Mouse (Mus musculus): ENCODE measurements at regions not wholly inside any gene's neighbourhood (a gene's known extent, or its start where the extent isn't known, plus 50 kb on each side); places are given as distances from the start of the nearest gene placed in this dataset.

DNA sequence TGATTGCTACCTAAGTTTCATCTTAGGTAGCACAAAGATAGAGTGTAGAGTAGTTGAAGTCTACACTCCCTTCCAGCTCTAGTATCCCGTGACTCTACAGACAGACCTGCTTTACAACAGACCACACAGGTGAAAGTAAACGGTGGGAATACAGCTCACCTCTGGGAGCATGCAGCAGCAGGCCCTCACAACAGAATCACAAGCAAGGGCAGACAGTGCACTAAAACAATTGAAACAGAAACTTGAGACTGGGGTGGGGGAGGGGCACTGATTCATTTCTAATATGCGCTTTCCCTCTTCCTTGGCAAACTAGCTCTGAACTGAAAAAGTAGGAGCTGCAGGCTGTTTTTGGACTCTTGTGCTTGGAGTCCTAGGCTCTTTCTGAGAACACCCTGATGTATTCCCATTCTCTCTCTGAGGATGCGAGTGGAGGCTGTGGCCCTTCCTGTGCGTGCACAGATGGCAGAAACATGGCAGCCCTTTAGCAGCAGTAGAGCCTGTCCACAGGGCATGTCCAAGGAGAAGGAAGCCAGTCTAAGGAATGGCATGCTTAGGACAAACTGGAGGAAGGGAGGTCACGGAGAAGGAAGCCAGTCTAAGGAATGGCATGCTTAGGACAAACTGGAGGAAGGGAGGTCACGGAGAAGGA lies 152.5 kb upstream of the Unc93a2 start:
- Histone ChIP-seq H3K9me3 (ENCODE audit: low read length) (no peaks in the 10 kb centered on the region; the same call in 1 of the 2 replicates), H3K4me2 (ENCODE audit: low read depth, low read length) (no peak overlapping the region), H3K36me3 (replicated peaks; ENCODE audit: insufficient read depth, low read length) (no peaks in the 10 kb centered on the region), H3K27me3 (ENCODE audit: insufficient read depth, low read length) (no peaks in the 10 kb centered on the region), H3K9ac (replicated peaks) (no peak overlapping the region), H3K4me1 (ENCODE audit: insufficient read depth) (no peaks in the 10 kb centered on the region), H3K4me3 (ENCODE audit: low read depth, low read length) (no peak overlapping the region), H3K27ac (ENCODE audit: low read depth) (no peak overlapping the region)
- ATAC-seq (no peak), DNase-seq (no peak)
- TF ChIP-seq EP300 (IDR thresholded peaks at IDR 0.05; ENCODE audit: low read depth) (no peak), CTCF (IDR thresholded peaks at IDR 0.05; ENCODE audit: low read depth) (no peak)
- WGBS (ENCODE audit: insufficient replicate concordance) = 72% methylated on average over 7 of the region's 7 CpGs

DNA sequence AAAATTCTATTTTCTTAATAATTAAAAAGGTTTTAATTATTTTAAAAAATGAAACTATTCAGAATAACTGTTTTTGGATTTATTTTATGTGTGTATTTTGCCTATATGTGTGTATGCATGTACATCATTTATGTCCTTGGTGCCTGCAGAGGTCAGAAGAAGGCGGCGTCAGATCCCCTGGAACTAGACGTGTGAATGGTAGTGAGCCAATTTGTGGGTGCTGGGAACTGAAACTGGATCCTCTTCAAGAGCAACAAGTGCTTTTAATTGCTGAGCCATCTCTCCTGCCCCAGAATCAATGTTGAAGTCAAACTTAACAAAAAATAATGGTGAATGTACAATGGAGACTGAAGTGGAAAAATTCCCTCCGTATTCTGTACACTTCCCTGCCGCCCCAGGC lies 151.9 kb upstream of the Unc93a2 start:
- WGBS (ENCODE audit: insufficient replicate concordance) = 86% methylated on average over 5 of the region's 5 CpGs

GRCm38 (mm10) chr17:7534386-7535059 lies 149.3 kb upstream of the Unc93a2 start:
- H3K4me3 ChIP-seq (ENCODE audit: low read depth, low read length) = no peak overlapping the region
- TF ChIP-seq EP300 (IDR thresholded peaks at IDR 0.05; ENCODE audit: low read depth) (no peak), CTCF (IDR thresholded peaks at IDR 0.05; ENCODE audit: low read depth) (no peak)
- no peaks in the 10 kb centered on the region for H3K4me1 ChIP-seq (ENCODE audit: insufficient read depth)
- H3K27me3 ChIP-seq (ENCODE audit: insufficient read depth, low read length) = no peaks in the 10 kb centered on the region
- ATAC-seq (no peak), DNase-seq (no peak)
- H3K36me3 ChIP-seq (replicated peaks; ENCODE audit: insufficient read depth, low read length) = no peaks in the 10 kb centered on the region
- no peaks in the 10 kb centered on the region; the same call in 1 of the 2 replicates for H3K9me3 ChIP-seq (ENCODE audit: low read length)
- WGBS (ENCODE audit: insufficient replicate concordance) = 69% methylated on average over 6 of the region's 6 CpGs
- H3K9ac ChIP-seq (replicated peaks) = no peak overlapping the region
- no peak overlapping the region for H3K27ac ChIP-seq (ENCODE audit: low read depth)
- H3K4me2 ChIP-seq (ENCODE audit: low read depth, low read length) = no peak overlapping the region

More for the DNA sequence above, 151.9 kb upstream of the Unc93a2 start:
- Histone ChIP-seq H3K27me3 (ENCODE audit: insufficient read depth, low read length) (no peaks in the 10 kb centered on the region), H3K27ac (ENCODE audit: low read depth) (no peak overlapping the region), H3K9me3 (ENCODE audit: low read length) (no peaks in the 10 kb centered on the region; the same call in 1 of the 2 replicates), H3K4me2 (ENCODE audit: low read depth, low read length) (no peak overlapping the region), H3K9ac (replicated peaks) (no peak overlapping the region), H3K4me1 (ENCODE audit: insufficient read depth) (no peaks in the 10 kb centered on the region), H3K36me3 (replicated peaks; ENCODE audit: insufficient read depth, low read length) (no peaks in the 10 kb centered on the region), H3K4me3 (ENCODE audit: low read depth, low read length) (no peak overlapping the region)
- DNase-seq (no peak), ATAC-seq (no peak)
- no peak for TF ChIP-seq CTCF (IDR thresholded peaks at IDR 0.05; ENCODE audit: low read depth)
- TF ChIP-seq EP300 (IDR thresholded peaks at IDR 0.05; ENCODE audit: low read depth) = no peak

DNA sequence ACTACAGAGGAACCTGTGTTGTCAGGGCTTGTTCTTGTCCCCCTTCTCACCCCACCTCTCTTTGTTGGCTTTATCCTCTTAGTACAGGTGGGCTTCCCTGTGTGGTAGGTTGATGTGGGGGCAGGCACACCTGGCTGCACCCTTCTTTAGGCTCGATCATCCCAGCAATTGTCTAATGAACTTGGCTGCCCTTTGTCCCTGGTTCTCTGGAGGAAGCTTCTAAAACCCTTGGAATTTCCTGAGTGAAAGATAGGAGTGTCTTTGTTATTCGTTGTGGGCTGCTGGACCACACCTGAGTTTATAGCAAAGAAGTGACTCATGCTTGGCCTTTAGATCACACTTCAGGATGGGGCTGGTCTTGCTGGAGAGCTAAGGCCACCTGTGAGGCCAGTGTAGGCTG lies 148.3 kb upstream of the Unc93a2 start:
- DNase-seq (no peak), ATAC-seq (no peak)
- TF ChIP-seq CTCF (IDR thresholded peaks at IDR 0.05; ENCODE audit: low read depth) = no peak
- no peak for TF ChIP-seq EP300 (IDR thresholded peaks at IDR 0.05; ENCODE audit: low read depth)
- Histone ChIP-seq H3K36me3 (replicated peaks; ENCODE audit: insufficient read depth, low read length) (no peaks in the 10 kb centered on the region), H3K9ac (replicated peaks) (no peak overlapping the region), H3K27me3 (ENCODE audit: insufficient read depth, low read length) (no peaks in the 10 kb centered on the region), H3K4me3 (ENCODE audit: low read depth, low read length) (no peak overlapping the region), H3K9me3 (ENCODE audit: low read length) (no peaks in the 10 kb centered on the region; the same call in 1 of the 2 replicates), H3K27ac (ENCODE audit: low read depth) (no peak overlapping the region), H3K4me2 (ENCODE audit: low read depth, low read length) (no peak overlapping the region), H3K4me1 (ENCODE audit: insufficient read depth) (no peaks in the 10 kb centered on the region)
- 48% methylated on average over 2 of the region's 2 CpGs for WGBS (ENCODE audit: insufficient replicate concordance)

DNA sequence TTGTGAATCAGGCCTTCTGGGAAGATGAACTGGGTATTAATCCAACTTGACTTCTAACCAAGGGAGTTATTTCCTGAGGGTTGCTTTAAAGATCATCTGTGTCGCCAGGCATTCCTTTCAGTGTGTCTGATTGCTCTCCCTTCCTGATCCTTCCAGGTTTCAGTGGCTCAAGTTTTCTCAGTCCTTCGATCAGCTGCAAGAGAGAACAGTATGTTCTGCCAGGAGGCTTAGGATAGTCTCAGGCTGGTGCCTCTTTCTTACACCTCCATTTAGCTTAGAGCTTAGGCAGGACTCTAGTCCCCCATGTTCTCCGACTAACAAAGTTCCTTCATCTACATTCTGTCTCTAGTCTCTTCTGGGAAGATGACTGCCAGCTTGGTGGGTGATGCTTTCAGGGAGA lies 147.4 kb upstream of the Unc93a2 start:
- Histone ChIP-seq H3K36me3 (replicated peaks; ENCODE audit: insufficient read depth, low read length) (no peaks in the 10 kb centered on the region), H3K4me1 (ENCODE audit: insufficient read depth) (no peaks in the 10 kb centered on the region), H3K4me3 (ENCODE audit: low read depth, low read length) (no peak overlapping the region), H3K9me3 (ENCODE audit: low read length) (no peaks in the 10 kb centered on the region; the same call in 1 of the 2 replicates), H3K27me3 (ENCODE audit: insufficient read depth, low read length) (no peaks in the 10 kb centered on the region), H3K27ac (ENCODE audit: low read depth) (no peak overlapping the region), H3K4me2 (ENCODE audit: low read depth, low read length) (no peak overlapping the region), H3K9ac (replicated peaks) (no peak overlapping the region)
- ATAC-seq = no peak
- no peak for DNase-seq
- no peak for TF ChIP-seq EP300 (IDR thresholded peaks at IDR 0.05; ENCODE audit: low read depth)
- TF ChIP-seq CTCF (IDR thresholded peaks at IDR 0.05; ENCODE audit: low read depth) = no peak
- 68% methylated on average over 3 of the region's 3 CpGs for WGBS (ENCODE audit: insufficient replicate concordance)

- no peaks in the 10 kb centered on the region for H3K9me3 ChIP-seq (ENCODE audit: low read length)
- 62% methylated on average over 5 of the region's 5 CpGs for WGBS (ENCODE audit: insufficient replicate concordance)
- no peak overlapping the region for H3K4me3 ChIP-seq (ENCODE audit: low read depth, low read length)
- no peak for ATAC-seq
- no peak for DNase-seq
- H3K27ac ChIP-seq (ENCODE audit: low read depth) = no peak overlapping the region
- H3K4me1 ChIP-seq (ENCODE audit: insufficient read depth) = no peaks in the 10 kb centered on the region
- no peak overlapping the region for H3K4me2 ChIP-seq (ENCODE audit: low read depth, low read length)
- H3K36me3 ChIP-seq (replicated peaks; ENCODE audit: insufficient read depth, low read length) = no peaks in the 10 kb centered on the region
- H3K27me3 ChIP-seq (ENCODE audit: insufficient read depth, low read length) = no peaks in the 10 kb centered on the region
- H3K9ac ChIP-seq (replicated peaks) = no peak overlapping the region
- TF ChIP-seq CTCF (IDR thresholded peaks at IDR 0.05; ENCODE audit: low read depth) = no peak
- no peak for TF ChIP-seq EP300 (IDR thresholded peaks at IDR 0.05; ENCODE audit: low read depth)
Observed at GRCm38 (mm10) chr17:7529304-7529703, 144.0 kb upstream of the Unc93a2 start.

Measured in liver, postnatal 0 days (tissue).